Mouse (Mus musculus) megakaryocyte, embryonic 14.5 days (primary cell): ENCODE results near the gene Ndufa6.

Experiments used
- FLI1 ChIP-seq: IDR thresholded peaks from 2 replicates; pipeline ENCODE4 v1.6.1; 2012; ENCODE audit warnings: low read length, inconsistent platforms, mixed read lengths
- GATA1 ChIP-seq: IDR thresholded peaks from 3 replicates; pipeline ENCODE4 v1.6.1; 2012; ENCODE audit warnings: mixed read lengths, low read length, inconsistent platforms, borderline replicate concordance

GRCm38 (mm10) chr15:82372991-82373390, 18.9 kb upstream of the Ndufa6 start:
- TF ChIP-seq GATA1 = no peak
- no peak for TF ChIP-seq FLI1
